Mouse (Mus musculus) myocyte (in vitro differentiated cells): ENCODE results near the gene Ebf4. TPM values are rescaled to one million over a fixed set of nuclear protein-coding genes. Genes with fewer than 3 reads are reported as not detected.
A peak's percentile ranks its signal among the peaks of the same experiment; 100 is the strongest.

Experiments used
- H3K27me3 ChIP-seq: one replicate; pipeline ENCODE4 v1.6.1; 2011; ENCODE audit not compliant: control insufficient read depth, insufficient read depth, insufficient read length
- H3K36me3 ChIP-seq: one replicate; pipeline ENCODE4 v1.6.1; 2011; ENCODE audit not compliant: control insufficient read depth, insufficient read depth
- H3K4me2 ChIP-seq: one replicate; pipeline ENCODE4 v1.6.1; 2011; ENCODE audit warnings: low read depth, control low read depth
- H3K4me3 ChIP-seq: one replicate; pipeline ENCODE4 v1.5.1; 2011; ENCODE audit warnings: mild to moderate bottlenecking, control low read depth, moderate library complexity
- H3K79me2 ChIP-seq: one replicate; pipeline ENCODE4 v1.6.1; 2011; ENCODE audit not compliant: control insufficient read depth, insufficient read depth
- H3ac ChIP-seq: one replicate; pipeline ENCODE4 v1.6.1; 2011; ENCODE audit not compliant: control insufficient read depth, insufficient read length
- CEBPB ChIP-seq: IDR thresholded peaks from 2 replicates; pipeline ENCODE4 v1.6.1; 2011; ENCODE audit warnings: mild to moderate bottlenecking, moderate library complexity; ENCODE audit not compliant: poor library complexity, insufficient read depth, severe bottlenecking
- E2F4 ChIP-seq: IDR thresholded peaks from one replicate; pipeline ENCODE4 v1.6.1; 2011; ENCODE audit warnings: mild to moderate bottlenecking, control low read depth, moderate library complexity; ENCODE audit not compliant: insufficient read depth
- MAX ChIP-seq: IDR thresholded peaks from one replicate; pipeline ENCODE4 v1.6.1; 2011; ENCODE audit warnings: low read depth, mild to moderate bottlenecking, control low read depth
- MYOD1 ChIP-seq, 3 experiments: IDR thresholded peaks; one replicate each; pipeline ENCODE4 v1.6.1; 2011; ENCODE audit warnings: control low read depth in 2 of 3, low read depth in 2 of 3, mild to moderate bottlenecking in 2 of 3, moderate library complexity in 1 of 3; ENCODE audit not compliant: insufficient read length in 2 of 3, control insufficient read depth in 1 of 3
- MYOG ChIP-seq, 3 experiments: IDR thresholded peaks; one replicate each; pipeline ENCODE4 v1.6.1; 2011; ENCODE audit warnings: control low read depth in 2 of 3, low read depth in 2 of 3, mild to moderate bottlenecking in 2 of 3; ENCODE audit not compliant: insufficient read length in 2 of 3, control insufficient read depth in 1 of 3, insufficient read depth in 1 of 3
- POLR2A ChIP-seq: IDR thresholded peaks from one replicate; pipeline ENCODE4 v1.6.1; 2011; ENCODE audit warnings: low read depth, mild to moderate bottlenecking, control low read depth, moderate library complexity; ENCODE audit not compliant: insufficient read length
- POLR2AphosphoS2 ChIP-seq: IDR thresholded peaks from one replicate; pipeline ENCODE4 v1.6.1; 2011; ENCODE audit warnings: low read depth, control low read depth; ENCODE audit not compliant: insufficient read length
- REST ChIP-seq: IDR thresholded peaks from one replicate; pipeline ENCODE4 v1.6.1; 2011; ENCODE audit warnings: mild to moderate bottlenecking, control low read depth, moderate library complexity; ENCODE audit not compliant: insufficient read depth, insufficient read length
- SRF ChIP-seq: IDR thresholded peaks from one replicate; pipeline ENCODE4 v1.6.1; 2011; ENCODE audit warnings: low read depth; ENCODE audit not compliant: control insufficient read depth, insufficient read length
- TCF12 ChIP-seq: IDR thresholded peaks from one replicate; pipeline ENCODE4 v1.6.1; 2011; ENCODE audit warnings: mild to moderate bottlenecking, control low read depth; ENCODE audit not compliant: poor library complexity, insufficient read depth, severe bottlenecking
- TCF3 ChIP-seq: IDR thresholded peaks from one replicate; pipeline ENCODE4 v1.6.1; 2011; ENCODE audit warnings: low read depth, control low read depth; ENCODE audit not compliant: insufficient read length
- USF1 ChIP-seq: IDR thresholded peaks from one replicate; pipeline ENCODE4 v1.6.1; 2011; ENCODE audit warnings: low read depth, mild to moderate bottlenecking, control low read depth, moderate library complexity
- polyA plus RNA-seq: library from polyadenylated mRNA; unstranded; fragments of >200 nt; fragmentation: generic; extraction: Trizol; gene quantifications from one replicate; pipeline ENCODE4 v1.2.1, GENCODE M21; 2012; ENCODE audit warnings: missing spikeins

Gene Ebf4
- polyA plus RNA-seq, result 0.10 TPM

DNA sequence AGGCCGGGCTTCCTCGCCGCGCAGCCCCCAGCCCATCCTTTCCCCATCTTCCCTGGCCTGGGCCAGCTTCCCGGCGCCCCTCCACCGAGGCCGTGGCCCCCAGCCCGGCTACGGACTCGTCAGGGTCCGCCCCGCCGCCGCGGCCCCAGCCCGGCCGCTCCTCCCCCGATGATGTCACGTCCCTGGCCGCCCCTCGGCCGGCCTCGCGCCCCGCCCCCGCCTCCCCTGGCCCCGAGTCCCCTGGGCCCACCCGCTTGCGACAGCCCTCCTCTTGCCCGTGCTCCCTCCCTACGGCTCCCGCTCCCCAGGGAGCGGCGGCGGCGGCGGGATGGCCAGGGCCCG, at the start of gene Ebf4:
Ebf4 (plus strand) TSS at position 234 of the 342 bp plus-strand sequence.
- Histone ChIP-seq H3K36me3 (no peaks in the 10 kb centered on the region), H3K79me2 (no peaks in the 10 kb centered on the region), H3ac (no peak within 1 kb of the TSS), H3K27me3 (peaks cover 25% of the 10 kb centered on the region), H3K4me3 (no peak within 1 kb of the TSS), H3K4me2 (peak within 1 kb of the TSS; percentile 38)
- TF ChIP-seq CEBPB, result no peak
- no peak for TF ChIP-seq TCF12
- TF ChIP-seq MYOD1 (IDR thresholded peaks at IDR 0.05; ENCODE audit: control insufficient read depth in 1 of 3, insufficient read length in 2 of 3, low read depth in 2 of 3), result no peak
- TF ChIP-seq REST, result no peak

DNA sequence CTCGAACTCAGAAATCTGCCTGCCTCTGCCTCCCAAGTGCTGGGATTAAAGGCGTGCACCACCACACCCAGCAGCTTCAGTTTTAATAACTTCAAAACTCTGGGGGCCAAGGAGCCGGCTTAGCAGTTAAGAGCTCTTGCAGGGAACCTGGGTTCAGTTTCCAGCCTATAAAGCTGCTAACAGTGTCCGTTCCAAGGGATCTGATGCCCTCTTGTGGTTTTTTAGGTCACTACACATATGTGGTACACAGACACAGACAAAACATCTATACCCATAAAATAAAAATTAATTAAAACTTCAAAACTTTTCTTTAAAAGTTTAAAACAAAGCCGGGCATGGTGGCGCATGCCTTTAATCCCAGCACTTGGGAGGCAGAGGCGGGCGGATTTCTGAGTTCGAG, 48.1 kb upstream of the Ebf4 start:
- Histone ChIP-seq H3K4me2 (no peak overlapping the region), H3K27me3 (peaks cover 39% of the 10 kb centered on the region), H3ac (no peak overlapping the region), H3K4me3 (no peak overlapping the region), H3K79me2 (no peaks in the 10 kb centered on the region), H3K36me3 (no peaks in the 10 kb centered on the region)
- TF ChIP-seq SRF, result no peak

DNA sequence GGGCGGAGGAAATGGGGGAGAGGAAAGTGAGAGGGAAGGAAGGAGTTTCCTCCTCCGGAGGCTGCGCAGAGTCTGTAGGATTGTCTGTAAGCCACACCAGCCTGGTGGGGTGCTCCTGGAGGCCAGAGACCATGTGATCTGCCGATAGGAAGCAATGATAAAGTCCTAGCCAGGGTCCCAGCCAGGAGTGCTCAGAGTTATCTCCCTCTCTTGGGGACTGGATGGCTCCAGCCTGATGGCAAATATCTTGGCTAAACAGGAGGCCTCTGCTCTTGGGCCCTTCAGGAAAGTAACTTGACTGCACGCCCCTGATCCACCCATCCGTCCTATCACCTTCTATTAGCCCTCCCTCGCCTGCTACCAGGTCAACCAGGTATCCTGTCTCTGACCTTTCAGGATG, 46.7 kb upstream of the Ebf4 start:
- no peaks in the 10 kb centered on the region for H3K36me3 ChIP-seq
- no peak overlapping the region for H3ac ChIP-seq
- no peak overlapping the region for H3K4me2 ChIP-seq
- TF ChIP-seq CEBPB (no peak), SRF (no peak), MYOD1 (IDR thresholded peaks at IDR 0.05; ENCODE audit: control insufficient read depth in 1 of 3, insufficient read length in 2 of 3, low read depth in 2 of 3) (no peak), MYOG (IDR thresholded peaks at IDR 0.05; ENCODE audit: control insufficient read depth in 1 of 3, insufficient read depth in 1 of 3, insufficient read length in 2 of 3, low read depth in 2 of 3) (no peak), USF1 (no peak), POLR2AphosphoS2 (no peak), TCF12 (no peak), TCF3 (no peak), REST (no peak), E2F4 (no peak), MAX (no peak), POLR2A (no peak)
- no peaks in the 10 kb centered on the region for H3K79me2 ChIP-seq
- H3K27me3 ChIP-seq, result peaks cover 39% of the 10 kb centered on the region
- H3K4me3 ChIP-seq, result no peak overlapping the region

DNA sequence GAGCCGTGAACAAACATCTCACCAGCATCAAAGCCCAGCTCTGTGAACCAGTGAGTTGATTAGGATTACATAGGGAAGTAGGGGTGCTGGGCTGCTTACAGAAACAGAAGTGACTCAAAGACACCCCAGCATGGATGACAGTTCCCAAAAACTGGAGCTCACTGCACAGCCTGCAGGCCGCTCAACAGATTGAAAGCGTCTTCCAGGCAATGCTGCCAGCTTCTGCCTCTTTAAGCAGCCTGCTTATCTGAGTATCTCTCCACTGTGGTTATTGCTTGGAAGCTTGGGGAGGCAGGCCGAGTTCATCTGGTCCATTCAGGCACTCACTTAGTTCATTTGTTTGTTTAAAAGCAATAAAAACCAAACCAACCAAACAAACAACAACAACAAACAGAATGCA, 38.2 kb upstream of the Ebf4 start:
- H3K36me3 ChIP-seq, result no peaks in the 10 kb centered on the region
- no peaks in the 10 kb centered on the region for H3K79me2 ChIP-seq
- no peak overlapping the region for H3K4me3 ChIP-seq
- TF ChIP-seq TCF3 (no peak), TCF12 (no peak), MYOG (IDR thresholded peaks at IDR 0.05; ENCODE audit: control insufficient read depth in 1 of 3, insufficient read depth in 1 of 3, insufficient read length in 2 of 3, low read depth in 2 of 3) (no peak), POLR2A (no peak), SRF (no peak), REST (no peak)
- H3K4me2 ChIP-seq, result no peak overlapping the region
- H3ac ChIP-seq, result no peak overlapping the region
- H3K27me3 ChIP-seq, result peaks cover 11% of the 10 kb centered on the region

DNA sequence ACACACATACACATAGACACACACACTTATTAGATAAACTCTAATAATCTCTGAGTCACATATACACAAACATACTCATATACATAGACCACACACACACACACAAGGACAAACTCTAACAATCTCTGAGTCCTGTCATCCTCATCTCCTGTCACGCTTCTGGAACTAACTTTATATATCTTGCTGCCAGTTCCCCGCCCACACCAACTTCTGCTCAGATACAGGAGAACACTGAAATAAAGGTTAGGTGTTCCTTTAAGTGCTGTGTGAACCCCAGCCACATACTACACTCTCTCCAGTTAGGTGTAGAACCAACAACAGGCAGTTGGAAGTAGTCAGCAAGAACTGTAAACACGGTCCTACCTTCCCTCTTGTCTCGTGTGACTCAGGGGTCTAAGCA, 34.1 kb upstream of the Ebf4 start:
- Histone ChIP-seq H3K4me3 (no peak overlapping the region), H3K4me2 (no peak overlapping the region), H3ac (no peak overlapping the region), H3K27me3 (peaks cover 20% of the 10 kb centered on the region), H3K79me2 (no peaks in the 10 kb centered on the region), H3K36me3 (no peaks in the 10 kb centered on the region)
- no peak for TF ChIP-seq CEBPB
- TF ChIP-seq TCF12, result no peak
- no peak for TF ChIP-seq TCF3
- no peak for TF ChIP-seq MYOG (IDR thresholded peaks at IDR 0.05; ENCODE audit: control insufficient read depth in 1 of 3, insufficient read depth in 1 of 3, insufficient read length in 2 of 3, low read depth in 2 of 3)
- TF ChIP-seq POLR2AphosphoS2, result no peak
- no peak for TF ChIP-seq POLR2A
- no peak for TF ChIP-seq E2F4
- no peak for TF ChIP-seq SRF

DNA sequence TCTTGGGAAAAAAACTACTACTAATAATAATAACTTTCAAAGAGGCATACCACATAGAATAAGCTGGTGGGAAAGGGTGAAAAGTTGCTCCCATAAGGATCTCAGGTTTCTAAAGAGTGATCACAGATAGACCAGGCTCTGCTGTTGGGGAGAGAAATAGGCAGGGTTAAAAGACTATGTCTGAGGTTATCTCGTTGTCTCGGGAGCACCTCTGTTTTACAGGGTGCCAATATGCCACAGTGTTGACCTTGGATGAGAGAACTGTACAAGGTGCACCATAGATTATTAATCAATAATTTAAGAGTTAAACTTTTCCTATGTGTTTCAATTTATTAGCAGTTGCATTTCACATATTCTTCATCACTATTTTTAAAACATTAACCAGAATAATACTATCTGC, 33.1 kb upstream of the Ebf4 start:
- Histone ChIP-seq H3K4me2 (no peak overlapping the region), H3K79me2 (no peaks in the 10 kb centered on the region), H3K4me3 (no peak overlapping the region), H3K36me3 (no peaks in the 10 kb centered on the region), H3K27me3 (peaks cover 16% of the 10 kb centered on the region), H3ac (no peak overlapping the region)
- TF ChIP-seq MYOG (IDR thresholded peaks at IDR 0.05; ENCODE audit: control insufficient read depth in 1 of 3, insufficient read depth in 1 of 3, insufficient read length in 2 of 3, low read depth in 2 of 3) (no peak), SRF (no peak), TCF3 (no peak), USF1 (no peak), TCF12 (no peak), E2F4 (no peak), MAX (no peak), MYOD1 (IDR thresholded peaks at IDR 0.05; ENCODE audit: control insufficient read depth in 1 of 3, insufficient read length in 2 of 3, low read depth in 2 of 3) (no peak), CEBPB (no peak), REST (no peak), POLR2AphosphoS2 (no peak)
